Mouse (Mus musculus): Measurements from ENCODE around the gene Zfp106.

DNA sequence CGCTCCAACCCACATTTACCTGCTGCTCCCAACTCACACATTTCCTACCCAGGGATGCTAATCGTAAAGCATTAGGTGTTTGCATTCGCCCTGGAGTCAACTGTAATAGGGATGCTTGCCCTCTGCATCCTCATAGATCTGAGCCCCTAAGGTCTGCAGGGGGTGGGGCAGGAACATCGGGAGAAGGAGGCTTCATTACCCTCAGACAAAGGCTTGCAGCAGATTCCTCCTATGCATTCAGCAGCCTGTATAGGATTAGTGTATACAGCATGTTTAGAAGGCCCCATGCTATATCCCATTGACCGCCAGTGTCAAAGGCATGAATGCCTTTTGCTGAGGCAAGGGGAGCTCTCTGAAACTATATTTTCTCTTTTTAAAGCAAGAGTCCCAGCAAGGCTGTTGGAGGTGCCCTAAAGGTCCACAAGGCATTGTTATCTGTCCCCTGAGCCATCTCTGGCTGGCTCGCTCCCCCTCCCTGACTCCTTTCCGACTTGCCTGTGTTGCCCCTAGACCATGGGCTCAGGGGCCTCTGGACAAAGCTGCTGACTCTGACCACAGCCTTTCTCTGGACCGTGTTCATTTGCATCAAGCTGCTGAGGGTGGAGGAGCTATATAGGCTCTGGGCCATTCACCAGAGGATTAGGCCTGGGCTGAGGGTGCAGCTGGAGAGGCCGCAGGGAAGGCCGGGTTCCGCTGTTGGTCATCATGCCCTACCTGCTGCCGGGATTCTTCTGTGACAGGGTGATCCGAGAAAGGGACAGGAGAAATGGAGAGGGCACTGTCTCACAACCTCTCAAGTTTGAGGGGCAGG is 87.2 kb downstream of the Zfp106 start:
- TF ChIP-seq POLR2A (IDR thresholded peaks at IDR 0.05; ENCODE audit: insufficient read depth, low read length): no peak
- no peak for TF ChIP-seq CTCF (IDR thresholded peaks at IDR 0.05; ENCODE audit: low read depth, low read length)
